Mouse (Mus musculus): ENCODE data around the gene Ubash3a. TPM values are rescaled to one million over a fixed set of nuclear protein-coding genes. Genes with fewer than 3 reads are reported as not detected.

Gene Ubash3a
- polyA plus RNA-seq (2015; fragmentation: Nextera tagmentation; extraction: Ambion mirVana) = 0.38 and 0.45 TPM in 2 replicates

- 58% methylated on average over 12 of the region's 12 CpGs for WGBS
- H3K36me3 ChIP-seq (ENCODE audit: control insufficient read depth, insufficient read depth, low read length) = no peaks in the 10 kb centered on the region
- H3K27ac ChIP-seq (ENCODE audit: low read length) = no peak within 1 kb of the TSS
- no peak for ATAC-seq
- no peaks in the 10 kb centered on the region for H3K9me3 ChIP-seq (ENCODE audit: control insufficient read depth, low read length)
- no peak within 1 kb of the TSS for H3K4me3 ChIP-seq (ENCODE audit: low read length)
- no peak within 1 kb of the TSS for H3K4me2 ChIP-seq (ENCODE audit: low read depth, low read length)
- no peaks in the 10 kb centered on the region for H3K4me1 ChIP-seq (ENCODE audit: control insufficient read depth, insufficient read depth, low read length)
- no peaks in the 10 kb centered on the region for H3K27me3 ChIP-seq (replicated peaks; ENCODE audit: control insufficient read depth, insufficient read depth, low read length)
- H3K9ac ChIP-seq (ENCODE audit: low read depth, low read length) = no peak within 1 kb of the TSS
Observed at GRCm38 (mm10) chr17:31207771-31208334, at the start of gene Ubash3a. Gene Ubash3a, plus strand, starts transcription at chr17:31207873.

DNA sequence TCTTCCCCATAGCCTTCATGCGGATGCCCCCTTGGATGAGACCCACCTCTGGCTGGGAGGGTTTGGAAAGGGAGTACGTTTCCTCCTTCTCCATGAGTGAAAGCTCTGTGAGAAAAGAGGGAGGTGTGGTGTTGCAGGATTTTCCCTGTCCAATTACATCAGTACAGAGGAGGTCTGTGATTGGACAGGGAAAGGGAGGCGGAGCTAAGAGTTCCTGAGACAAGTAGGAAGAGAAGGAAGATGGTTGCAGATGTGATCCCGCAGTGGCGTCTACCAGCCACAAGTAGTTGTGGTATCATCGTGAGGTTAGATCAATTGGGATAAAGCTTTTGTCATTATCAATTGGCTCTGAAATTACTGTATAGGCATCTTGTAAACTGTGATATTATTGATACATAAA, 49.8 kb upstream of the Ubash3a start:
- no peak for ATAC-seq
- H3K9ac ChIP-seq (ENCODE audit: low read depth, low read length) = no peak overlapping the region
- no peaks in the 10 kb centered on the region for H3K36me3 ChIP-seq (ENCODE audit: control insufficient read depth, insufficient read depth, low read length)
- no peaks in the 10 kb centered on the region for H3K27me3 ChIP-seq (replicated peaks; ENCODE audit: control insufficient read depth, insufficient read depth, low read length)
- H3K27ac ChIP-seq (ENCODE audit: low read length) = no peak overlapping the region
- WGBS = 81% methylated on average over 6 of the region's 6 CpGs
- H3K9me3 ChIP-seq (ENCODE audit: control insufficient read depth, low read length) = no peaks in the 10 kb centered on the region
- H3K4me2 ChIP-seq (ENCODE audit: low read depth, low read length) = no peak overlapping the region
- H3K4me1 ChIP-seq (ENCODE audit: control insufficient read depth, insufficient read depth, low read length) = 0 out of 2 replicates have a peak, but pooled peaks cover 3% of the 10 kb centered on the region
- no peak overlapping the region for H3K4me3 ChIP-seq (ENCODE audit: low read length)

DNA sequence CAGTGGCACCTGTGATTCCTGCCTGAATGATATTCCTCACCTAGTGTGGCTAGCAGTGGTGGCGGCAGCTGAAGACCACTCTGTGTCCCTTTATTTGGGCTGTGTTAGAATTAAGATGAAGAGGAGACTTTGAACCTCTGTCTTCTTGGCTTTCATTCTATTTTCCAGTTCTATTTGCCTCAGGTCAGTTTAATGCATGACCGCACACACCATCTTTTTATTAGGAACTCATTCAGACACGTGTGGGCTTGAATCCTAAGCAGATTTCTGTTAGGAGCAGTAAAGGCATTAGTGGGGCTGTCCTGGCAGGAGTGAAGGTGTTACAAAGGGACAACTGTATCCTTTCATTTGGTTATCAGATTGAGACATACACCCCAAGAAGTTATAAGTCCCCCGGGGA, 47.4 kb upstream of the Ubash3a start:
- Histone ChIP-seq H3K9ac (ENCODE audit: low read depth, low read length) (no peak overlapping the region), H3K36me3 (ENCODE audit: control insufficient read depth, insufficient read depth, low read length) (no peaks in the 10 kb centered on the region), H3K4me3 (ENCODE audit: low read length) (no peak overlapping the region), H3K4me2 (ENCODE audit: low read depth, low read length) (no peak overlapping the region), H3K9me3 (ENCODE audit: control insufficient read depth, low read length) (no peaks in the 10 kb centered on the region), H3K4me1 (ENCODE audit: control insufficient read depth, insufficient read depth, low read length) (0 out of 2 replicates have a peak, but pooled peaks cover 3% of the 10 kb centered on the region), H3K27ac (ENCODE audit: low read length) (no peak overlapping the region), H3K27me3 (replicated peaks; ENCODE audit: control insufficient read depth, insufficient read depth, low read length) (no peaks in the 10 kb centered on the region)
- no peak for ATAC-seq
- 84% methylated on average over 4 of the region's 4 CpGs for WGBS

DNA sequence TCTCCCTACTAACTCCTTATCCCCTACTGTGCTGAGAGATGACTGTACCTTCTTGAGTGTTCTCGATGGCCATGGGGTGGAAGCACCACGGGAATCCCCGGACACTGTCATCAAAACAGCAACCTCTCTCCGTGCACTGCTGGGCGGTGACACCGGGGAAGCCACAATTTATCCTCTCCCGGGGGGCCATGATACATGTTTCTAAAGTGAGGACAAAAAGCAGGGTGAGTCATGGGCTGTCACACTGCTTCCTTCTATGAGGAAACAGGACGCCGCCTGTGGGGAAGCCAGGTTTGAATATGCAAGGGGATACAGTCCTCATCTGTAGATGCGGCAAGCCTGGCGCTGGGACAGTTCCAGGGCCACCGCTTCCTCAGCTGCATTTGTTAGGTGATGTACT, 45.1 kb upstream of the Ubash3a start:
- no peak for ATAC-seq
- 81% methylated on average over 12 of the region's 12 CpGs for WGBS
- H3K9me3 ChIP-seq (ENCODE audit: control insufficient read depth, low read length) = no peaks in the 10 kb centered on the region
- no peak overlapping the region for H3K4me3 ChIP-seq (ENCODE audit: low read length)
- no peaks in the 10 kb centered on the region for H3K27me3 ChIP-seq (replicated peaks; ENCODE audit: control insufficient read depth, insufficient read depth, low read length)
- no peak overlapping the region for H3K27ac ChIP-seq (ENCODE audit: low read length)
- H3K4me2 ChIP-seq (ENCODE audit: low read depth, low read length) = no peak overlapping the region
- no peaks in the 10 kb centered on the region for H3K4me1 ChIP-seq (ENCODE audit: control insufficient read depth, insufficient read depth, low read length)
- H3K9ac ChIP-seq (ENCODE audit: low read depth, low read length) = no peak overlapping the region
- H3K36me3 ChIP-seq (ENCODE audit: control insufficient read depth, insufficient read depth, low read length) = no peaks in the 10 kb centered on the region

DNA sequence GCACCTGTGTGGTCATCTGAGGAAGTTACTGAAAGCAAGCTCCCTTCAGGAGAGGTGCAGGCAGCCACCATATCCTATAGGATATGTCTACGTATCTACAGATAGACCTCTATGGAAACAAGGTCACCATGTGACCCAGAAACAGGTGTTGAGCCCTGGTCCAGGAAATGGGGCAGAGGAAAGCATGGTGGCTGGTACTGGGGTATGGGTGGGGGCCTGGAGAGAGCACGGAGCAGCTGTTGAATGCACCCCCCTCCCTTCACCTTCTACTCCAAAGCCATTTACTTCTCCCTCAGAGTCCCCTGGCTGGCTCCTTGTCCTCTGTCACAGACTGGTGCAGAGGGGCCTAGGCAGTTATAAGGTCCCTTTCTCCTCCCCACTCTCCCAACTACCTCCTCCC, 43.9 kb upstream of the Ubash3a start:
- no peaks in the 10 kb centered on the region for H3K4me1 ChIP-seq (ENCODE audit: control insufficient read depth, insufficient read depth, low read length)
- H3K9ac ChIP-seq (ENCODE audit: low read depth, low read length) = no peak overlapping the region
- H3K36me3 ChIP-seq (ENCODE audit: control insufficient read depth, insufficient read depth, low read length) = no peaks in the 10 kb centered on the region
- H3K4me3 ChIP-seq (ENCODE audit: low read length) = no peak overlapping the region
- WGBS = 79% methylated on average over 2 of the region's 2 CpGs
- no peaks in the 10 kb centered on the region for H3K27me3 ChIP-seq (replicated peaks; ENCODE audit: control insufficient read depth, insufficient read depth, low read length)
- no peak for ATAC-seq
- no peaks in the 10 kb centered on the region for H3K9me3 ChIP-seq (ENCODE audit: control insufficient read depth, low read length)
- no peak overlapping the region for H3K4me2 ChIP-seq (ENCODE audit: low read depth, low read length)
- H3K27ac ChIP-seq (ENCODE audit: low read length) = no peak overlapping the region

GRCm38 (mm10) chr17:31165127-31165526, 42.5 kb upstream of the Ubash3a start, which contains the start of gene Tff1:
Gene Tff1, minus strand, starts transcription at chr17:31165277.
- 75% methylated on average over 6 of the region's 6 CpGs for WGBS
- no peak within 1 kb of the TSS for H3K9ac ChIP-seq (ENCODE audit: low read depth, low read length)

GRCm38 (mm10) chr17:31169796-31170195, 37.9 kb upstream of the Ubash3a start:
- no peak for ATAC-seq

More at GRCm38 (mm10) chr17:31165127-31165526, 42.5 kb upstream of the Ubash3a start, which contains the start of gene Tff1:
- Histone ChIP-seq H3K4me1 (ENCODE audit: control insufficient read depth, insufficient read depth, low read length) (no peaks in the 10 kb centered on the region), H3K36me3 (ENCODE audit: control insufficient read depth, insufficient read depth, low read length) (no peaks in the 10 kb centered on the region), H3K27ac (ENCODE audit: low read length) (no peak within 1 kb of the TSS), H3K4me3 (ENCODE audit: low read length) (no peak within 1 kb of the TSS), H3K27me3 (replicated peaks; ENCODE audit: control insufficient read depth, insufficient read depth, low read length) (no peaks in the 10 kb centered on the region), H3K4me2 (ENCODE audit: low read depth, low read length) (no peak within 1 kb of the TSS), H3K9me3 (ENCODE audit: control insufficient read depth, low read length) (no peaks in the 10 kb centered on the region)
- ATAC-seq = no peak

DNA sequence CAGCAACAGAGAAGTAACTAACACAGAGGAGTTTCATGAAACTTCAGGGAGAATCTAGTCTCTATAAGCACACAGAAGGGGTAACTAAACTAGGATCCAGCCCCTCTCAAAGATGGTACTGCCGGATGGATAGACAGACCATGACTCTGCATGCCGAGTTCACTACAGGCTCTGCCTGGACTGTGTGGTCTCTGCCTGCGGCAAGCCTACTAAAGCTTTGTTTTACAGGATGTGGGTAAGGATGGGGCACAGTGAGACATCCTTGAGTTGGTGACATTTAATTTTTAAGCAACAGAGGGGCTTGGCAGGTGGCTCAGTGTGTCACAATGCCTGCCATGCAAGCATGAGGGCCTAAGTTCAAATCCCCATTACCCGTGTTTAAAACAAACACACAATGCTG, 31.4 kb upstream of the Ubash3a start:
- Histone ChIP-seq H3K27ac (ENCODE audit: low read length) (no peak overlapping the region), H3K4me3 (ENCODE audit: low read length) (no peak overlapping the region), H3K4me2 (ENCODE audit: low read depth, low read length) (no peak overlapping the region), H3K4me1 (ENCODE audit: control insufficient read depth, insufficient read depth, low read length) (no peaks in the 10 kb centered on the region), H3K9ac (ENCODE audit: low read depth, low read length) (no peak overlapping the region), H3K27me3 (replicated peaks; ENCODE audit: control insufficient read depth, insufficient read depth, low read length) (no peaks in the 10 kb centered on the region), H3K9me3 (ENCODE audit: control insufficient read depth, low read length) (no peaks in the 10 kb centered on the region), H3K36me3 (ENCODE audit: control insufficient read depth, insufficient read depth, low read length) (no peaks in the 10 kb centered on the region)
- no peak for ATAC-seq
- 81% methylated on average over 4 of the region's 4 CpGs for WGBS

More at GRCm38 (mm10) chr17:31169796-31170195, 37.9 kb upstream of the Ubash3a start:
- Histone ChIP-seq H3K27ac (ENCODE audit: low read length) (no peak overlapping the region), H3K9me3 (ENCODE audit: control insufficient read depth, low read length) (no peaks in the 10 kb centered on the region), H3K36me3 (ENCODE audit: control insufficient read depth, insufficient read depth, low read length) (no peaks in the 10 kb centered on the region), H3K4me1 (ENCODE audit: control insufficient read depth, insufficient read depth, low read length) (no peaks in the 10 kb centered on the region), H3K27me3 (replicated peaks; ENCODE audit: control insufficient read depth, insufficient read depth, low read length) (no peaks in the 10 kb centered on the region), H3K4me3 (ENCODE audit: low read length) (no peak overlapping the region), H3K4me2 (ENCODE audit: low read depth, low read length) (no peak overlapping the region), H3K9ac (ENCODE audit: low read depth, low read length) (no peak overlapping the region)
- WGBS = 69% methylated on average over 5 of the region's 5 CpGs

GRCm38 (mm10) chr17:31181490-31181889, 26.2 kb upstream of the Ubash3a start:
- H3K4me3 ChIP-seq (ENCODE audit: low read length) = no peak overlapping the region
- H3K4me2 ChIP-seq (ENCODE audit: low read depth, low read length) = no peak overlapping the region
- no peak for ATAC-seq
- H3K9ac ChIP-seq (ENCODE audit: low read depth, low read length) = no peak overlapping the region
- H3K27ac ChIP-seq (ENCODE audit: low read length) = no peak overlapping the region
- 82% methylated on average over 4 of the region's 4 CpGs for WGBS
- H3K9me3 ChIP-seq (ENCODE audit: control insufficient read depth, low read length) = no peaks in the 10 kb centered on the region
- no peaks in the 10 kb centered on the region for H3K36me3 ChIP-seq (ENCODE audit: control insufficient read depth, insufficient read depth, low read length)
- peaks cover 8% of the 10 kb centered on the region for H3K4me1 ChIP-seq (ENCODE audit: control insufficient read depth, insufficient read depth, low read length)
- H3K27me3 ChIP-seq (replicated peaks; ENCODE audit: control insufficient read depth, insufficient read depth, low read length) = no peaks in the 10 kb centered on the region
